Mouse (Mus musculus): ENCODE measurements at regions not wholly inside any gene's neighbourhood (a gene's known extent, or its start where the extent isn't known, plus 50 kb on each side); places are given as distances from the start of the nearest gene placed in this dataset.
"Not testable (repeated sequence)": the region's sequence is repeated elsewhere in the genome, so short reads cannot be mapped to it uniquely, and the experiment has no call there.

DNA sequence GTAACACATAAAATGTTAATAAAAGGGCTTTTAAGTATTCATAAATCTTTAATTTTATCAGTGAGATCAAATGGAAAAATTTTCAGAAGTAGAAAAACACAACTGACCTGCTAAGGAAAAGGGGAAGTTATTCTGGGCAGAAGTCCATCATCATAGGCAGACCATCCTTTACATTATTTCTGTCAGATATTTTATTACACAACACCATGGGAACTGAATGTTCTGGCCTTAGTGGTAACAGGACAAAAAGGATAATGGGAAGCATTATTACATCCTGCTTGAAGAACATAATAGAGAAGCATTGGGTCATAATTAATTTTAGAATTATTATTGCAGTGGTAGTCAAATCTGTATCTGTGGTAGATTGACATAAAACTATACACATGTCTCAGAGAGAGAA, 603.5 kb upstream of the Gje1 start:
- DNase-seq, result no peak

GRCm38 (mm10) chr10:15317017-15317607, 599.1 kb upstream of the Gje1 start:
- no peak for DNase-seq

- DNase-seq, result no peak
Observed at GRCm38 (mm10) chr10:15310650-15311049, 592.6 kb upstream of the Gje1 start.

DNA sequence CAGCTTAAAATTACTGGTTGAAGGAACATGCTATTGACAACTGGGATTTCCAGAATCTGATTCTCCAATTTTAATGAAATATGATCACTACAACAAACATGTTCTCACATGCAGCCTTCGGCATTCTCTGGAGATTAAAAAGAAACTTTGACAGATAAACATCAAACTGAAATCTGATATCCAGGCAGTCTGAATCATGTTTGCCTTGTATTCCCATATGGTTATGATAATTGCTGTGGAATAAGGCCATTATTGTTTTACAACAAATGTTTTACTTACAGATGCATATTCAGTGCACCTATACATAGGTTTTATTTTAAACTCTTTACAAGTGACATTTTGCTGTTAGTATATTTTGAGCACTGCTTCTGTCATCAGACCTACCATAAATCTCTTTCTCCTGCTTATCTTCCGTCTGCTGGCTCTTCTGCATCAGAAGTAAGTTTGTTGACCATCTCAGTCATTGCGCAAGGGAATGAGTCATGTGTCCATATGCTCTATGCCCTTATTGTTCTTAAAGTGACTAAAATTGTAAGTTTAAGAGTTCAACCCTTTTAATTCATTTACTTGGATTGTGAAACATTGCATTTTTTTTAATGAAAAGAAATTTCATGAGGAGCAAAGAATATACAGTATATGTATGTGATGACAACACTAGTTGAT, 587.9 kb upstream of the Gje1 start:
- DNase-seq, result no peak

DNA sequence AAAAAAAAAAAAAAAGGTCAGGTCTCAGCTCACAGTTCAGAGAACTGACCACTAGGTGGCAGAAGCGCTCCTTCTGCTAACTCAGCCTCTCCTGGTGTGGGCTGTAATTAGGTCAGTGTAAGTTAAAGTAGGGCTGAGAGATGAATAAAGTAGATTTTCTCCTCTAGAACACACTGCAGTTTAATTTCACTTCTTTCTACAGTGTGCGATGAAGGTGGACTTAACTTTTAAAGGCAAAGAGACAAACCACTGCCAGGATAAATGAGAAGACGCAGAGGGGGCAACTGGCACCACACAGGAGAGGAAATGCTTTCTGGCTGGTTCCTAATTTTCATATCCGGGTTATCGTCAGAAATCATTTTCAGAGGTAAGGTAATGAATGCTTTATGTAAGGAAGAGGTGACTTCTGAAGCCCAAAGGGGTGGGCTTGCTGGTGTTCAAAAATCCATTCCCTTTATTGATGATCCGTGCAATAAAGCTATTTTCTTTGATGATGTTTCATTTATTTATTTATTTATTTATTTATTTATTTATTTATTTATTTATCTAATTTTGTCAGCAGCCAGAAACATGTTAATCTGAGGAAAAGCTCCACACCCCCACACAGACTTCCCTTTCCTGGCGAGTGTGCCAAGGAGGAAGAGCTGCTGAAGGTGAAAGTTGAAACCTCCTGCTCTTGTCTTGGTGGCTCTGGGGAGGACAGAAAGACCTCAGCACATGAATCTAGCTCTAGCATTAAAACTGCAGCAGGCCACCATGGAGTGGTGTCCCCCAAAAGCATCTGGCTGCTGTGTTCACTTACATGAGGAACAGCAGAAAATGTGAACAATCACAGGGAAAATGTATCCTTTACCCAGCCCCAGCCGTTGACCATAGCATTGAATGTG, 582.4 kb upstream of the Gje1 start:
- peak; percentile 42 for DNase-seq

- no peak for DNase-seq
Observed at GRCm38 (mm10) chr10:15299331-15300198, 581.6 kb upstream of the Gje1 start.

DNA sequence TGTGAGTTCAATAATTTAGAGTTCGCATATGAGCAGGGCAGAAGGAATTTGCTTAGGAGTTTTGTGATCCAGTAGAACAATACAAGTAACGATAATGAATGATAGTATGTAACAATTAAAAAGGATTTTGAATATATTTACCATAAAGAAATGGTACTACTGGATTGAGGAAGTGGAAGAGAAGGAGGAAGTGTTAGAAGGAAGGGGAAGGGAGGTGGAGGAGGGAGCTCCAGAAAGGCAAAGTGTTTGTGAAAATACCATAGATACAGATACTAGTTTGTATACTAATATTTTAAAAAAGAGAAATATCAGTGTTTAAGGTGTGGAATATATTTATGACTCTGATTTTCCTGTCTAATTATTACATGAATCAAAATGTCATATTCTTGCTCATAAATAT, 579.2 kb upstream of the Gje1 start:
- no peak for DNase-seq

- DNase-seq, result no peak
Observed at GRCm38 (mm10) chr10:15294125-15294524, 576.1 kb upstream of the Gje1 start.

- not testable (repeated sequence) for DNase-seq
Observed at GRCm38 (mm10) chr10:15263337-15263736, 545.3 kb upstream of the Gje1 start.

DNA sequence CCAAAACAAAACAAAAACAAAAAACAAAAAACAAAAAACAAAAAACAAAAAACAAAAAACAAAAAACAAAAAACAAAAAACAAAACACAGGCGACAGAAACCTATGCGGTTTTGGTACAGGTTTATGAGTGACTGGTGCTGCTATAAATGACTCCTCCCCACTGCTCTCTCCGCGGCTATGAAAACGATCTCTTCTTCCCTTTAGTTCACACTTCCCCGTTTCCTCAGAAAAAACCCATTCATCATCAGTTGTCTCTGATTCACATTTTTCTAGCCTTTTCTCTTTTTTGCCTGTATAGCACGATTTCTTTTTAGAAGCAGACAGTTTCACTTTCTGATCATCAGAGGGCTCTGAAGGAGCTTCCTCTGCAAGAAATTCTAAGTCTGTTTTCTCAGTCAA, 544.3 kb upstream of the Gje1 start:
- DNase-seq, result not testable (repeated sequence)

- no peak for DNase-seq
Observed at GRCm38 (mm10) chr10:15249402-15250086, 531.5 kb upstream of the Gje1 start.

DNA sequence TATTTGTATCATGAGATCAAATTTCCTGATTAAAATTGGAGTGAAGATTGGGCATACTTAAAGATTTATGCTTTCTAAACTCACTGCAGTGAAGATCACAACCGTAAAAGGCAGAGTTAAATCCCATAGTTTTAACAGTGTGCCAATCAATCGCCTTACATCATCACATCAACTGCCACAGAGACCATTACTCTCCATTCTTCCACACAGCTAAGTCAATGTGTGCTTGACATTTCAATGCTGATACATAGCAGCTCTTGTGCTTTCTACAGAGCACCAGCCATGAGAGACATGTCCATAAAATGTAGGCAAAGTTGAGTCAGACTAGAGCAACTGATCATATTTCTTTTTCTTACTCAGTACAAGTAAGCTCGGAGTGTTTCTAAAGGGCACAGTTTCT, 530.9 kb upstream of the Gje1 start:
- DNase-seq, result no peak

DNA sequence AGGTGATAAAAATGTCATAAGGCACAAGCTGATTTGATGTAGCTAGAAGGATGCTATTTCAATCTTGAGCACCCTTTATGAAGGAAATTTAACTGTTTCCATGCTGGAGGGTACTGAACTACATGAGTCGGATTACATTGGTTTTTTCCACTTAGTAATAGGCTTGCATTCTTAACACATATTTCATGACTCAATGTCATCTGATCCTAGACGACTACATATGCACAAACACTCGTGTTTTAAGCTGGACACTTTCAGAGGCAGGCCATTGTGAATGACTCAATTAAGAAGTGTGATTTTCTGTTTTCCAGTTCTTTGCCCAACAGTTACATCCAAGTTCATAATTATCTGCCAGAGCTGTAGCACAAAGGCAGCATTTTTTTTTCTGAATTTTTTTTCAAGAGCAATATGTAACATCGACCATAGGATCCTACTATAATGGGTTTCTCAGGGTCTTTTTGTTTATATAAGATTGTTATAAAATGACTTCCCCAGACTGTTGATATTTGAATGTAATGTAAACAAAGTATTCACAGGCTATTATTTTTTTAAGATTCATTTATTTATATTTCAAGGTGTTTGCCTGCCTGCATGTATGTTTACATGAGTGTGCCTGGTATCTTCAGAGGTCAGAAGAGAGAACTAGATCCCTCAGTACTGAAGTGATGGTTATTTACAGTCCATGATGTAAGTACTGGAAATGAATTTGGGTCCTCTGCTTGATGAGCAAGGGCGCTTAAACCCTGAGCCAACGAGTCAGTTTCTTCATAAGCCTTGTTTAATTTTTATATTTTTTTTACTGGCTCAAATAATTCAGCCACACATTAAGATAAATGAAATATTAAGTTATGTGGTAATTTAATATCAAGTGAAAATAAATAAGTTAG, 526.6 kb upstream of the Gje1 start:
- no peak for DNase-seq

GRCm38 (mm10) chr10:15243460-15243859, 525.4 kb upstream of the Gje1 start:
- DNase-seq, result no peak

DNA sequence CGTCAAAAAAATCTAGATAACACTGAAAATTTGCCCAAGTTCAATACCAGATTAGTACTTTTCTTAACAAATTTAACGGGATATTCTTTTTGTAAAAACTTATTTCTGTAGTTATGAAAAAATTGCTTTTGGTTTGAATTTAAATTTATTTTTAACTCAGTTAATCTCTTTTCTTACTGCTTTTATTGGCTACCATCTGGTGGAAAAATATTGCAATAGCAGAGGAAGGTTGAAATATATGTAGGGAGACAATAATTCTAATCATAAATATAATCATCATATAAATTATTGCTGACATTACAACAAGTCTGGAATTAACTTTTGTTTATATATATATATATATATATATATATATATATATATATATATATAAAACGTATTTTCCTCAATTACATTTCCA, 500.9 kb upstream of the Gje1 start:
- DNase-seq, result no peak

DNA sequence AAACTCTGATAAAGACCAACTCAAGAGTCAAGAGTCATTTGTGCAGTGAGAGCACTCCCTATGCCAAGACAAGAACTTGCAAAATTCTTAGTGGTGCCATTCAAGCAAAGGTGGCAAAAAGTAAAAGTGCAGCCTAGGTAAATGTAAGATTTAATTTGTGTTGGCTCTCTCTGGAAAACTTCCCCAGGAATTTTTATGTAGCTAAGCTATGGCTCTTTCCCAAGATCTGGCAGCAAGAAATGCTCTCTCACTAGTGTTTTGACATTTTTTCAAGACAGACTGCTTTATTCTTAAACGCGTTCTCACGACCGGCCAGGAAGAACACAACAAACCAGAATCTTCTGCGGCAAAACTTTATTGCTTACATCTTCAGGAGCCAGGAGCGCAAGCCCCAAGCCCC, 461.6 kb upstream of the Gje1 start:
- DNase-seq, result no peak

DNA sequence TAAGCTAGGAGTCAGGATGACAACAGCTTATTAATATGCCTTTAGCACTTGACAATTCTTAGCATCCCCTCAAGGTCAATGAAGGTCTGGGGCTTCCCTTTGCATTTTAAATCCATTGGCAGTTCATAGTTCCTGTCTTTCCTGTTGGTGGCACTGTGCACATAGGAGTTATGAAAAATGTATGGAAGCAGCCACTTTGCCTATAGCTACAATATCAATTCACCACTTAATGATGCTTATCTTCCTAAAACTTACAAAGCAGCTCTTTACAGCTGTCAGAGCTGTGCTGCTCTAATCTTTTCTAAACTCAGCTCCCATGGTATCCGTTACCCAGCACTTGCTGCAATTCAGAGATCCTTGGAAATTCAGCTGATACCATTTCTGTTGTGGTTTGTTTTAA, 456.4 kb upstream of the Gje1 start:
- DNase-seq, result no peak

GRCm38 (mm10) chr10:15172558-15172957, 454.5 kb upstream of the Gje1 start:
- DNase-seq, result no peak

GRCm38 (mm10) chr10:15140703-15141102, 422.7 kb upstream of the Gje1 start:
- DNase-seq, result no peak

All from gastrocnemius, postnatal 25 days (tissue).